In genomic region chr4:101295788-101296187, GRCm38 (mm10) we compare ENCODE assay signal across 14 mouse cellular contexts.
"Had no signal": no experiment of that assay in that cellular context is flagged by ENCODE, and none has a peak within 500 bp of the region (broad histone marks: within the 10 kb centered on the region; RNA-seq: fewer than 3 reads in every experiment).

No protein-coding gene starts in this region.

- H3K27me3 ChIP-seq: intestine, embryonic 15.5 days had no signal

- H3K4me2 ChIP-seq: hindbrain, embryonic 14.5 days; intestine, embryonic 15.5 days; liver, embryonic 15.5 days; lung, embryonic 15.5 days; midbrain, embryonic 12.5 days; neural tube, embryonic 13.5 days had no signal

- H3K4me3 ChIP-seq: intestine, embryonic 15.5 days; left cerebral cortex, adult 2 months; limb, embryonic 10.5 days; liver, embryonic 15.5 days; lung, embryonic 15.5 days; midbrain, embryonic 12.5 days; neural tube, embryonic 13.5 days had no signal

- H3K9me3 ChIP-seq: intestine, embryonic 15.5 days; limb, embryonic 10.5 days; liver, embryonic 15.5 days; lung, embryonic 15.5 days; midbrain, embryonic 12.5 days; neural tube, embryonic 13.5 days had no signal

- H3K9ac ChIP-seq: hindbrain, embryonic 14.5 days; intestine, embryonic 15.5 days; liver, embryonic 15.5 days; lung, embryonic 15.5 days; midbrain, embryonic 12.5 days; neural tube, embryonic 13.5 days had no signal

- H3K36me3 ChIP-seq: intestine, embryonic 15.5 days; limb, embryonic 10.5 days; liver, embryonic 15.5 days; lung, embryonic 15.5 days; midbrain, embryonic 12.5 days; neural tube, embryonic 13.5 days had no signal

- H3K27ac ChIP-seq: hindbrain, embryonic 14.5 days; intestine, embryonic 15.5 days; left cerebral cortex, adult 2 months; limb, embryonic 10.5 days; liver, embryonic 15.5 days; lung, embryonic 15.5 days; midbrain, embryonic 12.5 days; neural tube, embryonic 13.5 days had no signal

- DNase-seq: lung, postnatal 14 days; retina, postnatal 1 day; right cerebral cortex, postnatal 4 days; spleen, adult 18-20 months; thymus, postnatal 36 days had no signal

- ATAC-seq: intestine, embryonic 15.5 days; midbrain, embryonic 16.5 days had no signal
